Mouse (Mus musculus) lung, adult 2 months (tissue): ENCODE results near the gene Gm29609. TPM values are rescaled to one million over a fixed set of nuclear protein-coding genes. Genes with fewer than 3 reads are reported as not detected.

Source experiments
- DNase-seq: peaks from one replicate; pipeline ENCODE4 v3.0.0; 2022
- H3K4me1 ChIP-seq: fragments of 200-500 bp; 2 replicates; pipeline ENCODE4 v1.6.1; 2011; ENCODE audit warnings: low read length; ENCODE audit not compliant: control insufficient read depth, insufficient read depth
- H3K4me3 ChIP-seq: fragments of 200-500 bp; replicated peaks from 2 replicates; pipeline ENCODE3; 2011; ENCODE audit warnings: low read depth, mild to moderate bottlenecking, control low read depth, low read length; ENCODE audit errors: extremely low read depth
- CTCF ChIP-seq: fragments of 200-500 bp; IDR thresholded peaks from 2 replicates; pipeline ENCODE4 v1.5.1; 2011; ENCODE audit warnings: mild to moderate bottlenecking, low read length, control low read depth; ENCODE audit not compliant: insufficient read depth
- POLR2A ChIP-seq: fragments of 200-500 bp; IDR thresholded peaks from 2 replicates; pipeline ENCODE4 v1.6.1; 2011; ENCODE audit warnings: low read depth, mild to moderate bottlenecking, control low read depth, low read length, borderline replicate concordance; ENCODE audit errors: extremely low read depth
- WGBS: fragments of 180-500 bp; shearing (Covaris S2); methylation state at CpG from one replicate; pipeline ENCODE4 v1.1.7; 2018; 5-methylcytosine and 5-hydroxymethylcytosine counted together
- polyA plus RNA-seq: library from polyadenylated mRNA; depleted of rRNA; stranded (reverse); fragments of >200 nt; gene quantifications from 2 replicates; pipeline ENCODE4 v1.2.3, GENCODE M21; 2012

The Gm29609 gene
- polyA plus RNA-seq, 1 experiment, result 2.7 TPM

GRCm38 (mm10) chr5:31198170-31198569 is 18.5 kb upstream of the Gm29609 start:
- Histone ChIP-seq H3K4me1 (peaks cover 4% of the 10 kb centered on the region), H3K4me3 (no peak overlapping the region)
- no peak for TF ChIP-seq POLR2A
- no peak for TF ChIP-seq CTCF
- DNase-seq, result no peak
- WGBS, result 73% methylated on average over 9 of the region's 9 CpGs

DNA sequence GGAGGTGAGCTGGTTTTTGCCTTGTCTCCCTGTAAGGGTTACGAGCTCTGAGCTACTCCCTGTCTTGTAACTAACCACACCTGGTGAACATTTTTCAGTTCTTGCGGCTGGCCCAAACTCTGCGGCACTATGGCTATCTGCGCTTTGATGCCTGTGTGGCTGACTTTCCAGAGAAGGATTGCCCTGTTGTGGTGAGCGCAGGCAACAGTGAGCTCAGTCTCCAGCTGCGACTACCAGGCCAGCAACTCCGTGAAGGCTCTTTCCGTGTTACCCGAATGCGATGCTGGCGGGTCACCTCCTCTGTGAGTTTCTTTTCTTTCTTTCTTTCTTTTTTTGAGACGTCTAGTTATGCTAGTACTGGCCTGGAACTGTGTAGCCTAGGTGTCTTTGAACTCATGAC is 17.4 kb upstream of the Gm29609 start:
- DNase-seq, result no peak
- H3K4me1 ChIP-seq, result peaks cover 4% of the 10 kb centered on the region
- WGBS, result 93% methylated on average over 12 of the region's 12 CpGs
- no peak overlapping the region for H3K4me3 ChIP-seq
- TF ChIP-seq POLR2A (peak; percentile 26; the same call in 1 of the 2 replicates), CTCF (no peak)

DNA sequence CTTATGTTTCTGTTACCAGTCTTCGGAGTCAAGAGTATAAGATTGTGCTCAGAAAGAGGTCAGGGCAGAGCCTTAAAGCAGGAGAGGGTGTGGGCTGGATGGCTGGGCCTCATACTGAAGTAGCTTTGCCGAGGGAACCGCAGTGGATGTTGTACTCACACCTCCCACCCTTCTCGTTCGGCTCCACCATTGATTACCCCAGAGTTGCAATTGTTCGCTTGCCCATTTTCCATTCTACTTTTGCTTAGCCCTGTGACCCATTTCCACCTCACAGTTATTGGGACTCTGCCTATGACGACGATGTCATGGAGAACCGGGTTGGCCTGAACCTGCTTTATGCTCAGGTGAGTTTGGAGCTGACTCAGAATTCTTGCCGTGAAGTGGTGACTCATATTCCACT is 16.5 kb upstream of the Gm29609 start:
- no peak for DNase-seq

DNA sequence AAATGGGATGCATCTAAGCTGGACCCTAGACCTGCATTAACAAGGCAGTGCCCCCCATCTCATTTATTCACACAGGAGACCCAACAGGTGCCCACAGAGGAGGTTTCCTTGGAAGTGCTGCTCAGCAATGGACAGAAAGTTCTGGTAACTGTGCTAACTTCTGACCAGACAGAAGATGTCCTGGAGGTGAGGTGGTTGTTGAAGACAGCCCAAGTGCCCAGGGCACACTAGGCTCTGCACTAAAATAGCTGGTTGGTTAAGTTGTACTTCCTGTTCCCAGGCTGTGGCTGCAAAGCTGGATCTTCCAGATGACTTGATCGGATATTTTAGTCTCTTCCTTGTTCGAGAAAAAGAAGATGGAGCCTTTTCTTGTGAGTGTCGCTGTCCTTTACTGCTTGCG is 16.0 kb upstream of the Gm29609 start:
- TF ChIP-seq CTCF, result no peak
- 77% methylated on average over 4 of the region's 4 CpGs for WGBS
- peaks cover 7% of the 10 kb centered on the region for H3K4me1 ChIP-seq
- DNase-seq, result no peak
- no peak overlapping the region for H3K4me3 ChIP-seq

More for the DNA sequence above, 16.5 kb upstream of the Gm29609 start:
- WGBS, result 84% methylated on average over 10 of the region's 10 CpGs
- peaks cover 7% of the 10 kb centered on the region for H3K4me1 ChIP-seq
- TF ChIP-seq CTCF, result no peak
- no peak for TF ChIP-seq POLR2A
- H3K4me3 ChIP-seq, result no peak overlapping the region

DNA sequence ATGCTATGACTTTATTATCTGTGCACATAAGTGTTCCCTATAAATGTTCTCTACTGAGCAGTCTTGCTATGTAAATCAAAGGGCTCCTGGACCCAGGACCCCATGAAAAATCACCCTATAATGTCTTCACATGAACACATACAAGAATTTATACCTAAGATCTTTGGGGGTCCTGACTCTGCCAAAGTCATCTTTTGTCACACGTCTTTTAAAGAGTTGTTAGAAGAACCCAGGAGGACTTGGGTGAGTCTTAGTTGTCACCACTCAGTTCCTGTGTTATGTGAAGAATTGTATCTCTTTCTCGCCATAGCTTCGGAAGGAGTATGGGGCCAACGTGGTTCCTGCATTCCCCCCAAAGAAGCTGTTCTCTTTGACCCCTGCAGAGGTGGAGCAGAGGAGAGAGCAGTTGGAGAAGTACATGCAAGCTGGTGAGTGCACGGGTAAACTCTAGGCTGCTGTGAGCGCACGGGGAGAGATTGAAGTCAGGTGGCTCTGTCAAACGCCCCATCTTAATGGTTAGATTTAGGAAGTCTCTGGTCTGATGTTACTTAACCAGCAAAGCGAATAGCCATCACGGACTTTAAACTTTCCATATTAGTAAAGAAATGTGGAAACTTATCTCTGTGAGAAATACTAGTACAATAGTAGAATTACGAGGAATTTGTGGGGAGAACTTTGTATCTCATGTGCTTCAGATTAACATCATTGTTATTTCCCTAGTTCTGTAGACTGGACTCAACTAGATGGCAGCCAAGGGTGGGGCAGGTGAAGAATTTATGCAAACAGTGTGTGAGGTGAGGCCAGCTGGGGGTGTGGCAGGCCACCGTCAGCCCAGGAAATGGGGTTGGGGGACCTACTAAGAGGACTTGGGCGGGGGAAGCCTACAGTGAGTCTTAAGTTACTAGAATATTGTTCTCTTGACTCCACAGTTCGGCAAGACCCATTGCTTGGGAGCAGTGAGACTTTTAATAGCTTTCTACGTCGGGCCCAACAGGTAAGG is 15.1 kb upstream of the Gm29609 start:
- 86% methylated on average over 16 of the region's 16 CpGs for WGBS
- H3K4me1 ChIP-seq, result peaks cover 7% of the 10 kb centered on the region
- TF ChIP-seq POLR2A (no peak), CTCF (no peak)
- no peak overlapping the region for H3K4me3 ChIP-seq
- DNase-seq, result no peak

DNA sequence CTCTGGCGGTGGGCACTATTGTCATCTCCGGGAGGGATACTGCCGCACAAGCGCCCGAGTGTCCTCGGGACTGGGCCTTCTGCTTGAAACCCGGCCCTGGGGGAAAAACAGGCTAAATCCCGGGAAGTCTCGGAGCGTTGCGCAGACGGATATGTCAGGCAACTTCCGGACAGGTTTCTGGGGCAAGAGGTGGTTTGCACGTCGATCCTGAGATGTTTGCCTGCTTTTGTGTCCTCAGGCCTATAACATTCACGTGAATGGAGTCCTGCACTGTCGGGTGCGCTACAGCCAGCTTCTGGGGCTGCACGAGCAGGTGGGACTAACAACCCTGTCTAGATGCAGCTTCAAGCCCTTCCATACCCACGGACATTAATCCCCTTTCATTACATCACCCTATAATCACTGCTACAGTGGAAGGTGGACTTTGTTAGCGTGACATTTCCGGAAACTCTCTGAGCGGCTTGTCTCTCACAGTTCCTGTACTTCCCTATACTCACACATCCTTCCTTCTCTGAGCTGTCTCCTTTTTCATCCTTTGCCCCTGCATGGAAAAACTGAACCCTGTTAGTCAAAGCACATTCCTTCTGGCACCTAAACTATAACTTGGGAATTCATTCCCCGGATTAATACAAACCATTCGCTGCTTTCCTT is 14.0 kb upstream of the Gm29609 start:
- no peak for TF ChIP-seq POLR2A
- TF ChIP-seq CTCF, result no peak
- WGBS, result 7% methylated on average over 25 of the region's 25 CpGs
- Histone ChIP-seq H3K4me3 (peak overlapping the region; percentile 99), H3K4me1 (peaks cover 7% of the 10 kb centered on the region)
- no peak for DNase-seq

DNA sequence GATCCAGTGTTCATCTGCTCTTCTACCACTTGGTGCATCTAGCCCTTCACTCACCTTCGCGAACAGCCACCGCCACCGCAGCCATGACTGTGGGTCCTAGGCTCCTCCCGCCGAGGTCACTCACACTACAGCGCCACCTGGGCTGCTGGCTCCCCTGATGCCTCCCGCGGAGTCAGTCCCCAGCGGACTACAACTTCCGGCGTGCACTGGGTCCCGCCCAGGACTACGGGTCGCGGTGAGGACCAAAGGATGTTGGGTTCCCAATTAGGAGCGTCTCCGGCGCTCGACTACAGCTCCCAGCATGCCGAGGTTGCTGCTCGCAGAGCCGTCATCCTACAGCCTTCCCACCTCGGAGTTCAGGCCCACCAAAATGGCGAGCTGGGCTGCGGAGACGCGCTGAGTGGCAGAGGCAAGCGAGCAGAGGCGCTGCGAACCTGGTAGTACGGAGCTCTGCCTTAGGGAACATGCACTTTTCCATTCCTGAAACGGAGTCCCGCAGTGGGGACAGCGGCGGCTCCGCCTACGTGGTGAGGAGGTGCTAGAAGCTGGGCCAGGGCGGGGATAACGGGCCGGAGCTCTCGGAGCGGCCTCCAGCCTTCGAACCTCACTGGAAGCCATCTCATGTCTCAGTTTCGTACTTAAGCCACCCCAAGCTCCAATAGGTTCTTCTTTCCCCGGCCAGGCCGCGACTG is 13.4 kb upstream of the Gm29609 start, which contains the start of the genes Snx17 and Eif2b4:
Snx17 (plus strand) TSS at position 289 of the 692 bp plus-strand sequence.
Eif2b4 (minus strand) TSS at position 492 of the 692 bp plus-strand sequence.
- DNase-seq, result peak; percentile 100
- under 1% methylated on average over 48 of the region's 48 CpGs for WGBS

DNA sequence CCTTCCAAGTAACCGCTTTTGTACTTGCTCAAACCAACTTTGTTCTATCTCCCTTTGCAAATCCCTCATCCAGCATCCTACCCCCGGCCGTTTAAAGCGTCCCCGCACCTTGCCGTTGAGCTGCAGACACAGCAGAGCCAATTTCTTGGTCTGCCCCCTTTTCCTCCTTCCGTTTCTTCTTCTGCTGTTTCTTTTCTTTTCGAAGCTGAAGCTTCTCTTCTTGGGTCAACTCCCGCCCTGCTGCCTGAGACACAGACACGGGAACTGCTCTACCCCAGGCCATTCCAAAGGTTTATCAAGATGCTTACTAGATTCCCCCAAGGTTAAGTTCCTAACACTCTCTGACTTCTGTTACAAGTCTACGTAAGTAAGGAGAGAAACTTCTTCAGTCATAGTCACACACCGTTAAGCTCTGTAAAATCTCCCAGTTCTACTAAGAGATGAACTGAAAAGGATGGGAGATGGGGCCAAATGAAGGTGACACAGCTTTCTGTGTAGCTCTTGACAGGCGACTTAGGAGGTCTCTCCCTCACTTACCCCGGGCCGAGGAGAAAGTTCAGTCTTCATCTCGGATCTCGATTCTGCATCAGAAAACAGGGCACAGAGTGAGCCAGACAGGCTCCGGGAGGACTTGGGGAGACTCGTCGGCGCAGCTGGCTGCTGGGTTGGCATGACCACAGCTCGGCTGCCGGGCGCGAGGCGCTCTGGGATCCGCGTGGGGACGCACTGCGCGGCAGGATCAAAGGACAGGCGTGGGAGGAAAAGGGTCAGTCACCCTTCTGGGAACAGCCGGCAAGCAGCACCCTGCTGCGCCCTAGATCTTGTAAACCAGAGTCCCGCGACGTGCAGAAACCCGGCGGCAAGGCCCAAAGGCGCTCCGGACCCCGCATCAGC is 12.6 kb upstream of the Gm29609 start:
- 12% methylated on average over 42 of the region's 42 CpGs for WGBS
- no peak for DNase-seq
- TF ChIP-seq POLR2A (no peak), CTCF (no peak)
- peaks cover 7% of the 10 kb centered on the region for H3K4me1 ChIP-seq
- H3K4me3 ChIP-seq, result peak overlapping the region; percentile 99

More for the DNA sequence above, 13.4 kb upstream of the Gm29609 start, which contains the start of the genes Snx17 and Eif2b4:
- Histone ChIP-seq H3K4me3 (peak within 1 kb of the TSS; percentile 99), H3K4me1 (peaks cover 7% of the 10 kb centered on the region)
- TF ChIP-seq CTCF (0 out of 2 replicates have a peak, but pooled peaks have one; percentile 11), POLR2A (peak; percentile 85; the same call in 1 of the 2 replicates)
